ENCODE assay signal across 28 mouse cellular contexts in the genomic region with DNA sequence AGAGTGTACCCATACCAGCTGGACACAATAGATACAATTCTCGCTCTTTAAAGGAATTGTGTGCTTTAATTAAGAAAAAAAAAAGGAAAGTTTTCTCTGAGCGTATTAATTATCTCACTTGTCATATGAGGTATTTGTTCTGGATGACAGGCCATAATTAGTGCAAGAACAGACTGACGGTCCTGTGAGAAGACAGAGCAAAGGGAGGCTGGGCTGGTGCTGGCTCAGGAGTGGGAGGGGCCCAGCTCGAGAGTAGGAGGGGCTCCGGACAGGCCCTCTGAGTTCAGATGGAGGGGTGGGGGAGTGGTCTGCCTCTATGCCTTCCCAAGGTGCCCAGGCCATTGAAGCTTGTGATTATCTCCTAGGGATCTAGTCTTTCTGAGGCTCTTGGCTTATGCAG.
DNase-seq lines count a peak whose midpoint lies in the region; ATAC-seq lines count a peak whose summit lies in the region.
"Had no signal": no experiment of that assay in that cellular context is flagged by ENCODE, and none has a peak within 500 bp of the region (broad histone marks: within the 10 kb centered on the region; RNA-seq: fewer than 3 reads in every experiment).

No protein-coding gene starts in this region.

- H3K4me2 ChIP-seq in forebrain, embryonic 15.5 days (replicated peaks): no peak overlapping the region
- no peak overlapping the region for H3K4me2 ChIP-seq in forebrain, embryonic 12.5 days
- H3K4me2 ChIP-seq in limb, embryonic 15.5 days: no peak overlapping the region
- H3K4me2 ChIP-seq: embryonic facial prominence, embryonic 12.5 days; embryonic facial prominence, embryonic 15.5 days; heart, embryonic 13.5 days; hindbrain, embryonic 14.5 days had no signal

- H3K9me3 ChIP-seq in forebrain, embryonic 15.5 days: no peaks in the 10 kb centered on the region
- no peaks in the 10 kb centered on the region for H3K9me3 ChIP-seq in forebrain, embryonic 12.5 days
- H3K9me3 ChIP-seq in limb, embryonic 15.5 days: no peaks in the 10 kb centered on the region
- H3K9me3 ChIP-seq in limb, embryonic 10.5 days (replicated peaks): no peaks in the 10 kb centered on the region
- H3K9me3 ChIP-seq: embryonic facial prominence, embryonic 12.5 days; embryonic facial prominence, embryonic 15.5 days; heart, embryonic 10.5 days; heart, embryonic 13.5 days had no signal

- 34% methylated on average over 5 of the region's 5 CpGs for WGBS in forebrain, embryonic 15.5 days
- WGBS in forebrain, embryonic 12.5 days: 43% methylated on average over 5 of the region's 5 CpGs
- WGBS in limb, embryonic 15.5 days: 62% methylated on average over 5 of the region's 5 CpGs
- WGBS in limb, embryonic 10.5 days: 62% methylated on average over 5 of the region's 5 CpGs

- no peak overlapping the region for H3K9ac ChIP-seq in forebrain, embryonic 15.5 days (replicated peaks)
- no peak overlapping the region for H3K9ac ChIP-seq in forebrain, embryonic 12.5 days
- H3K9ac ChIP-seq in limb, embryonic 15.5 days: no peak overlapping the region
- H3K9ac ChIP-seq: embryonic facial prominence, embryonic 12.5 days; embryonic facial prominence, embryonic 15.5 days; heart, embryonic 13.5 days; hindbrain, embryonic 14.5 days had no signal

- DNase-seq in limb, embryonic 10.5 days (ENCODE audit: low spot score): no peak
- peak; percentile 87 for DNase-seq in retina, postnatal 1 day
- no peak for DNase-seq in layer of hippocampus, adult 9-11 months
- DNase-seq: adrenal gland, adult 2 months; adrenal gland, postnatal 14 days; B cell, adult 2 months; cerebellum, adult 18-20 months; cerebellum, adult 9-10 months; cerebellum, postnatal 14 days; gastrocnemius, postnatal 10 days; gastrocnemius, postnatal 36 days; heart, adult 2 months; heart, postnatal 14 days; heart, postnatal 4 days; kidney, adult 18-20 months had no signal

- no peaks in the 10 kb centered on the region for H3K36me3 ChIP-seq in forebrain, embryonic 15.5 days
- H3K36me3 ChIP-seq in forebrain, embryonic 12.5 days (replicated peaks): no peaks in the 10 kb centered on the region
- no peaks in the 10 kb centered on the region for H3K36me3 ChIP-seq in limb, embryonic 15.5 days
- H3K36me3 ChIP-seq in limb, embryonic 10.5 days: no peaks in the 10 kb centered on the region
- H3K36me3 ChIP-seq: embryonic facial prominence, embryonic 12.5 days; embryonic facial prominence, embryonic 15.5 days; G1E; heart, embryonic 10.5 days; heart, embryonic 13.5 days had no signal

- H3K4me3 ChIP-seq in forebrain, embryonic 15.5 days: no peak overlapping the region
- H3K4me3 ChIP-seq in forebrain, embryonic 12.5 days (replicated peaks): no peak overlapping the region
- no peak overlapping the region for H3K4me3 ChIP-seq in limb, embryonic 15.5 days
- H3K4me3 ChIP-seq in limb, embryonic 10.5 days: no peak overlapping the region
- H3K4me3 ChIP-seq: embryonic facial prominence, embryonic 12.5 days; embryonic facial prominence, embryonic 15.5 days; heart, adult 2 months; heart, embryonic 10.5 days; heart, embryonic 13.5 days had no signal

- no peak overlapping the region for H3K27ac ChIP-seq in forebrain, embryonic 15.5 days (replicated peaks)
- no peak overlapping the region for H3K27ac ChIP-seq in forebrain, embryonic 12.5 days
- no peak overlapping the region for H3K27ac ChIP-seq in limb, embryonic 15.5 days
- no peak overlapping the region for H3K27ac ChIP-seq in limb, embryonic 10.5 days
- H3K27ac ChIP-seq: embryonic facial prominence, embryonic 12.5 days; embryonic facial prominence, embryonic 15.5 days; heart, adult 2 months; heart, embryonic 10.5 days; heart, embryonic 13.5 days; hindbrain, embryonic 14.5 days; hindbrain, postnatal 0 days had no signal

- no peaks in the 10 kb centered on the region for H3K4me1 ChIP-seq in forebrain, embryonic 15.5 days
- no peaks in the 10 kb centered on the region for H3K4me1 ChIP-seq in forebrain, embryonic 12.5 days
- H3K4me1 ChIP-seq in limb, embryonic 15.5 days: no peaks in the 10 kb centered on the region
- H3K4me1 ChIP-seq in limb, embryonic 10.5 days: no peaks in the 10 kb centered on the region
- H3K4me1 ChIP-seq: embryonic facial prominence, embryonic 12.5 days; embryonic facial prominence, embryonic 15.5 days; heart, embryonic 10.5 days; heart, embryonic 13.5 days had no signal

- 0 out of 2 replicates have a peak, but pooled peaks have one; percentile 35 for ATAC-seq in forebrain, embryonic 15.5 days (replicated peaks)
- no peak for ATAC-seq in forebrain, embryonic 12.5 days (ENCODE audit: low FRiP score)
- ATAC-seq in limb, embryonic 15.5 days (ENCODE audit: insufficient number of reproducible peaks, low FRiP score, low TSS enrichment, low read depth): 0 out of 2 replicates have a peak, but pooled peaks have one; percentile 19
- ATAC-seq: hindbrain, postnatal 0 days; inflammation-experienced regulatory T-cells, adult 6 months; intestine, embryonic 16.5 days had no signal

- H3K27me3 ChIP-seq in forebrain, embryonic 15.5 days: no peaks in the 10 kb centered on the region
- H3K27me3 ChIP-seq in forebrain, embryonic 12.5 days: no peaks in the 10 kb centered on the region
- no peaks in the 10 kb centered on the region for H3K27me3 ChIP-seq in limb, embryonic 15.5 days
- no peaks in the 10 kb centered on the region for H3K27me3 ChIP-seq in limb, embryonic 10.5 days (ENCODE audit: low read depth, poor library complexity, severe bottlenecking)
- H3K27me3 ChIP-seq: CH12.LX; embryonic facial prominence, embryonic 12.5 days; embryonic facial prominence, embryonic 15.5 days; heart, embryonic 13.5 days had no signal
